Comparison of ENCODE assay signal across 9 mouse cellular contexts in the genomic region with DNA sequence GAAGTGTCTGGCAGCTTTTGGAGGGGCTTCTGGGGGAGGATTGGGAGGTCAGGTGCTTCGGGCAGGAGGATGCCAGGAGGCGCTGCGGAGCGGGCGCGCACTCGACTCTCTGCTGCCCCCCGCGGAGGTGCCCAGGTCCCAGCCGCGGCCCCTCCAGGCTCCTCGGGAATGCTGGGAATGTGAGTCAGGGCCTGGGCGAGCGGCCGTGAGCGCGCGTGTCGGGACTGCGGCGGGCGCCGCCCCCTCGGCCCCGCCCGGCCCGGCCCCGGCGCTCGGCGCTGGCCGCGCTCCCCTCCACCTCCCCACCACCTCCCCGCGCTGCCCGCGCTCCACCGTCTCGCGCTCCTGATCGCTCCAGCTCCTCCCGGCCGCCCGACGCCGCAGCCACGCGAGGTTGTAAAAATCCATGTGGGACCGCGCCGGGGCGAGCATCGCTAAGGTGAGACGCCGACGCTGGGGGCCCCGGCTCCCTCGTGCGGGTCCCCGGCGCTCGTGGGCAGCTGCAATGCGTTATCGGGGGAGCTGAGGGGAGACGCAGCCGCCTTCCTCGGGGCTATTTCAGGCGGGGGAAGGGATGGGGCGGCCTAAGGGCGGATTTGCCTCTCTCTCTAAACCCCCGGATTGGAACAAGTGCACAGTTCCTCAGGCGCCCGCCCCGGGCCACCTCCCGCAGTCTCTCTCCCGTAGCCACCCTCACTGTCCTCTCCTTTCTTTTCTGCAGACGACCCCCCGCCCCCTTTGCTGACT. TPM values are rescaled to one million over a fixed set of nuclear protein-coding genes. Genes with fewer than 3 reads are reported as not detected.
DNase-seq lines count a peak whose midpoint lies in the region; ATAC-seq and TF ChIP-seq lines count a peak whose summit lies in the region.
"Had no signal": no experiment of that assay in that cellular context is flagged by ENCODE, and none has a peak within 500 bp of the region (broad histone marks: within the 10 kb centered on the region; RNA-seq: fewer than 3 reads in every experiment).

A gene (plus strand): TSS at position 253 of the 747 bp plus-strand sequence.

- peaks cover 21% of the 10 kb centered on the region for H3K4me1 ChIP-seq in forebrain, embryonic 10.5 days
- peaks cover 15% of the 10 kb centered on the region; the same call in 1 of the 2 replicates for H3K4me1 ChIP-seq in heart, embryonic 13.5 days
- 0 out of 2 replicates have a peak, but pooled peaks cover 7% of the 10 kb centered on the region for H3K4me1 ChIP-seq in liver, embryonic 12.5 days
- peaks cover 8% of the 10 kb centered on the region; the same call in 1 of the 2 replicates for H3K4me1 ChIP-seq in neural tube, embryonic 14.5 days (ENCODE audit: control insufficient read depth, insufficient read depth, low read length)

- peak within 1 kb of the TSS; percentile 88 for H3K27ac ChIP-seq in forebrain, embryonic 10.5 days
- H3K27ac ChIP-seq in heart, embryonic 13.5 days (replicated peaks), result no peak within 1 kb of the TSS; the same call in 1 of the 2 replicates
- no peak within 1 kb of the TSS for H3K27ac ChIP-seq in liver, embryonic 12.5 days
- peak within 1 kb of the TSS; percentile 89 for H3K27ac ChIP-seq in neural tube, embryonic 14.5 days (ENCODE audit: low read depth, low read length)

- peak; percentile 73 for ATAC-seq in heart, embryonic 13.5 days (ENCODE audit: extremely low read depth, insufficient number of reproducible peaks, low FRiP score, low TSS enrichment)
- peak; percentile 42; the same call in 1 of the 2 replicates for ATAC-seq in liver, embryonic 12.5 days
- ATAC-seq in neural tube, embryonic 14.5 days (ENCODE audit: low read depth), result peak; percentile 97

- H3K4me3 ChIP-seq in C2C12 (ENCODE audit: insufficient read depth, poor library complexity, severe bottlenecking), result peak within 1 kb of the TSS; percentile 32
- H3K4me3 ChIP-seq in forebrain, embryonic 10.5 days, result peak within 1 kb of the TSS; percentile 82
- H3K4me3 ChIP-seq in heart, embryonic 13.5 days, result peak within 1 kb of the TSS; percentile 81
- H3K4me3 ChIP-seq in liver, embryonic 12.5 days, result peak within 1 kb of the TSS; percentile 54
- peak within 1 kb of the TSS; percentile 71 for H3K4me3 ChIP-seq in neural tube, embryonic 14.5 days (ENCODE audit: low read depth, low read length)

- peak within 1 kb of the TSS; percentile 86 for H3K9ac ChIP-seq in heart, embryonic 13.5 days
- H3K9ac ChIP-seq in liver, embryonic 12.5 days, result peak within 1 kb of the TSS; percentile 39; the same call in 1 of the 2 replicates
- H3K9ac ChIP-seq in neural tube, embryonic 14.5 days (replicated peaks; ENCODE audit: low read depth, low read length), result peak within 1 kb of the TSS; percentile 88

- peak; percentile 92 for DNase-seq in brain, embryonic 14.5 days (ENCODE audit: low read depth)
- DNase-seq in forebrain, embryonic 10.5 days (ENCODE audit: extremely low spot score, low spot score), result peak; percentile 77
- DNase-seq in kidney, postnatal 14 days, result peak; percentile 88
- peak; percentile 61 for DNase-seq in urinary bladder, postnatal 25 days (ENCODE audit: low spot score)

- no peaks in the 10 kb centered on the region for H3K79me3 ChIP-seq in C2C12 (ENCODE audit: low read depth)

- H3K36me3 ChIP-seq in C2C12 (ENCODE audit: control insufficient read depth, insufficient read depth), result no peaks in the 10 kb centered on the region
- no peaks in the 10 kb centered on the region for H3K36me3 ChIP-seq in forebrain, embryonic 10.5 days (replicated peaks)
- H3K36me3 ChIP-seq in heart, embryonic 13.5 days, result no peaks in the 10 kb centered on the region
- no peaks in the 10 kb centered on the region for H3K36me3 ChIP-seq in liver, embryonic 12.5 days
- no peaks in the 10 kb centered on the region for H3K36me3 ChIP-seq in neural tube, embryonic 14.5 days (ENCODE audit: control insufficient read depth, insufficient read depth, low read length)
- H3K36me3 ChIP-seq: G1E had no signal

- TF ChIP-seq CTCF in C2C12 (IDR thresholded peaks at IDR 0.05; ENCODE audit: control insufficient read depth, insufficient read depth, insufficient read length), result peak; percentile 45
- TF ChIP-seq CTCF in brain, embryonic 14.5 days (IDR thresholded peaks at IDR 0.05; ENCODE audit: borderline replicate concordance, extremely low read depth, insufficient read depth, insufficient read length), result peak; percentile 76

- H3K4me2 ChIP-seq in heart, embryonic 13.5 days, result peak within 1 kb of the TSS; percentile 92
- H3K4me2 ChIP-seq in liver, embryonic 12.5 days, result peak within 1 kb of the TSS; percentile 71
- peak within 1 kb of the TSS; percentile 58 for H3K4me2 ChIP-seq in neural tube, embryonic 14.5 days (ENCODE audit: low read depth, low read length)

- H3K27me3 ChIP-seq in C2C12 (ENCODE audit: control insufficient read depth, insufficient read depth, insufficient read length), result peaks cover 14% of the 10 kb centered on the region
- peaks cover 22% of the 10 kb centered on the region for H3K27me3 ChIP-seq in forebrain, embryonic 10.5 days (ENCODE audit: poor library complexity, severe bottlenecking)
- peaks cover 26% of the 10 kb centered on the region for H3K27me3 ChIP-seq in heart, embryonic 13.5 days (replicated peaks)
- peaks cover 44% of the 10 kb centered on the region for H3K27me3 ChIP-seq in liver, embryonic 12.5 days (replicated peaks)
- no peaks in the 10 kb centered on the region for H3K27me3 ChIP-seq in neural tube, embryonic 14.5 days (ENCODE audit: control insufficient read depth, insufficient read depth, low read length)

- 0 out of 2 replicates have a peak, but pooled peaks have one; percentile 24 for TF ChIP-seq POLR2A in brain, embryonic 14.5 days (IDR thresholded peaks at IDR 0.05; ENCODE audit: borderline replicate concordance, extremely low read depth, insufficient read depth, insufficient read length, poor library complexity, severe bottlenecking)

- WGBS in forebrain, embryonic 10.5 days, result under 1% methylated on average over 72 of the region's 78 CpGs
- under 1% methylated on average over 68 of the region's 78 CpGs for WGBS in heart, embryonic 13.5 days
- under 1% methylated on average over 75 of the region's 78 CpGs for WGBS in liver, embryonic 12.5 days (ENCODE audit: insufficient replicate concordance)
- WGBS in neural tube, embryonic 14.5 days, result under 1% methylated on average over 42 of the region's 78 CpGs

- H3ac ChIP-seq in C2C12 (ENCODE audit: control insufficient read depth, insufficient read length, low read depth), result peak within 1 kb of the TSS; percentile 22

- H3K79me2 ChIP-seq in C2C12 (ENCODE audit: control insufficient read depth, insufficient read depth), result no peaks in the 10 kb centered on the region

- no peaks in the 10 kb centered on the region for H3K9me3 ChIP-seq in forebrain, embryonic 10.5 days
- no peaks in the 10 kb centered on the region for H3K9me3 ChIP-seq in heart, embryonic 13.5 days
- H3K9me3 ChIP-seq in liver, embryonic 12.5 days (replicated peaks), result no peaks in the 10 kb centered on the region
- no peaks in the 10 kb centered on the region for H3K9me3 ChIP-seq in neural tube, embryonic 14.5 days (ENCODE audit: control insufficient read depth, low read length)

TF ChIP-seq in C2C12, 6 proteins besides CTCF, POLR2A, EP300 and RAD21:
- TF ChIP-seq FOSL1 (IDR thresholded peaks at IDR 0.05; ENCODE audit: insufficient read depth, low read length, poor library complexity, severe bottlenecking), result no peak
- TF ChIP-seq MYOG (IDR thresholded peaks at IDR 0.05; ENCODE audit: control insufficient read depth, extremely low read depth, insufficient read length), result no peak
- no peak for TF ChIP-seq MYOD1 (IDR thresholded peaks at IDR 0.05; ENCODE audit: control insufficient read depth, insufficient read length, low read depth)
- no peak for TF ChIP-seq USF1 (IDR thresholded peaks at IDR 0.05; ENCODE audit: low read depth)

RNA-seq across cellular contexts. Expression of the gene that starts here (rescaled TPM):
- polyA plus RNA-seq in C2C12 (2012; fragmentation: generic; extraction: Trizol), result 0.90 TPM
- 37.9 and 59.4 TPM in 2 replicates for polyA plus RNA-seq in brain, embryonic 14.5 days (2012; rRNA removed)
- polyA plus RNA-seq in forebrain, embryonic 10.5 days (2016; fragmentation: Nextera tagmentation; extraction: Ambion mirVana), result 7.8 and 9.1 TPM in 2 replicates
- polyA plus RNA-seq in heart, embryonic 13.5 days (2015; fragmentation: Nextera tagmentation; extraction: Ambion mirVana), result 2.4 and 2.7 TPM in 2 replicates
- 0.51 and 0.77 TPM in 2 replicates for polyA plus RNA-seq in liver, embryonic 12.5 days (2016; fragmentation: Nextera tagmentation; extraction: Ambion mirVana)
- 61.7 and 117 TPM in 2 replicates for polyA plus RNA-seq in neural tube, embryonic 14.5 days (2014; fragmentation: Nextera tagmentation; extraction: Ambion mirVana)
- polyA plus RNA-seq: G1E had no signal

Comparison
In these comparisons a context has a peak if more than half of its experiments do, and no peak if none do; other contexts are left out.
1. Peak in ATAC-seq, H3K4me3 ChIP-seq, H3K9ac ChIP-seq and H3K4me2 ChIP-seq in liver, embryonic 12.5 days; RNA of the gene not detected or under 1 TPM.
2. H3K4me3 ChIP-seq: peak in every context shown above with its lines; median percentile 82 in forebrain, embryonic 10.5 days; 81 in heart, embryonic 13.5 days; 71 in neural tube, embryonic 14.5 days; 54 in liver, embryonic 12.5 days; 32 in C2C12.
3. H3K27ac ChIP-seq: peak in forebrain, embryonic 10.5 days (single experiment) and neural tube, embryonic 14.5 days (single experiment); none in heart, embryonic 13.5 days (single experiment) and liver, embryonic 12.5 days (single experiment).
4. ATAC-seq: peak in every context shown above with its lines; median percentile 97 in neural tube, embryonic 14.5 days; 73 in heart, embryonic 13.5 days; 42 in liver, embryonic 12.5 days.
5. Peak in every context shown above with its lines, with median percentiles within 50 percentile points of each other: DNase-seq, H3K4me2 ChIP-seq and H3K9ac ChIP-seq.